Mouse (Mus musculus): Measurements from ENCODE around the gene Btg1-ps1.
"Not testable (repeated sequence)": the region's sequence is repeated elsewhere in the genome, so short reads cannot be mapped to it uniquely, and the experiment has no call there.

Gene Btg1-ps1

DNA sequence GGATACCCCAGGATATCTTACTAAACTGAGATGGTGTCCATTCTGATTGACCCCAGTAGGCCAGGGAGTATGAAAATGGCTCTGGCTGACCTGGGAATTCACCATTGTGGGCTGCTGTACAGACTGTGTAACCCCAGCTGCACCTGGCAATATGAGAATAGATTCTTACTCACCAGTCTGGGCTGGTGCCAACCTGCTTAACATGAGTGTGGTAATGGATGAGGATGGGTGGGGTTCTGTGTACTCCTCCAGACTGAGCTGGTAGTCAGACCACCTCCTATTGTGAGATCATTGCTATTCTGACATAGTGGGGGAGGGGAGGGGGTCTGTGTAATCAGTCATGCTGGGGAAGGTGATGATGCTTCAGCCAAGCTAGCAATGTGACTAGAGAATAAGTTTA is at the start of gene Btg1-ps1:
Gene Btg1-ps1, minus strand, starts transcription at position 219 of the 400 bp plus-strand sequence.
- DNase-seq (ENCODE audit: low read depth) = peak; percentile 3

GRCm38 (mm10) chrX:38066175-38066574 is 47.6 kb upstream of the Btg1-ps1 start, which contains the start of gene Rhox10:
Gene Rhox10, plus strand, starts transcription at chrX:38066475.
- no peak for DNase-seq (ENCODE audit: low read depth)

GRCm38 (mm10) chrX:38061544-38061943 is 42.9 kb upstream of the Btg1-ps1 start:
- DNase-seq (ENCODE audit: low read depth) = peak; percentile 56

GRCm38 (mm10) chrX:38043014-38043413 is 24.4 kb upstream of the Btg1-ps1 start, which contains the start of gene Btg1-ps2:
Gene Btg1-ps2, minus strand, starts transcription at chrX:38043114.
- not testable (repeated sequence) for DNase-seq (ENCODE audit: low read depth)

DNA sequence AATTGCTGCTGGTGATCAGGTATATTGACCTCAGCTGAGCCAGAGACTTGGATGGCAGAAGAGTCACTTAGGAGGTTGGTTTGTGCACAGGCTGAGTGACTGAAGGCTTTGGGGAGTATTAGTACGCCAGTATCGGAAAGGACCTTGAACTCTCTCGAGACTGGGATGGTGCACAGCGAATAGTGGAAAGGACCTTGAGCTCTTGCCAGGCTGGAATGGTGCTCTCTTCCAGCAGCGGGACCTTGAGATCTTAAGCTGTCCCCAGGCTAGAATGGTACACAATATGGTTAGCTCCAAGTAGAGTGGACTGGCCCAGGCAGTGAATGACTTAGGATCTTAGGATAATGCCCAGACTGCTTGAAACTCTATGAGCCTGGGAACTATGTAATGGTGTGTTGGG is 21.1 kb upstream of the Btg1-ps1 start:
- no peak for DNase-seq (ENCODE audit: low read depth)

DNA sequence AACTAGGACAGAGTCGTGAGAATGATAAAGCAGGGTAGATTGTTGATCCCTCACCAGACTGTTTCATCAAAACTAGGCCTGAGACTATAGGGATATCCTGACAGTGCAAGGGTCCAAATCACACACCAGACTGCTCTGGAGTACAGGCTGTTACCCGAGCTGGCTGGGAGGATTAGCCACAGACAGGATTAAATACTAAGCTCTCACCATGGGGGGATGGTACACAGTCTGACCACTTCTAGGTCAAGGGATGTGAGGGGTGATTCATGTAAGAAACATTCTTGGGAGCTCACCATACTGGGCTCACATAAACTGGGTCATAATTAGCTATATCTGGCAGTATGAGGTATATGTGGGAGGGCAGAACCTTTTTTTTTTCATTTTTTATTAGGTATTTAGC is 15.2 kb upstream of the Btg1-ps1 start:
- no peak for DNase-seq (ENCODE audit: low read depth)

- DNase-seq (ENCODE audit: low read depth) = no peak
Measured at GRCm38 (mm10) chrX:38008756-38009155, 9.9 kb downstream of the Btg1-ps1 start.

All from NIH3T3 (cell line).